Mouse (Mus musculus): ENCODE measurements at regions not wholly inside any gene's neighbourhood (a gene's known extent, or its start where the extent isn't known, plus 50 kb on each side); places are given as distances from the start of the nearest gene placed in this dataset.
A peak's percentile ranks its signal among the peaks of the same experiment; 100 is the strongest.

DNA sequence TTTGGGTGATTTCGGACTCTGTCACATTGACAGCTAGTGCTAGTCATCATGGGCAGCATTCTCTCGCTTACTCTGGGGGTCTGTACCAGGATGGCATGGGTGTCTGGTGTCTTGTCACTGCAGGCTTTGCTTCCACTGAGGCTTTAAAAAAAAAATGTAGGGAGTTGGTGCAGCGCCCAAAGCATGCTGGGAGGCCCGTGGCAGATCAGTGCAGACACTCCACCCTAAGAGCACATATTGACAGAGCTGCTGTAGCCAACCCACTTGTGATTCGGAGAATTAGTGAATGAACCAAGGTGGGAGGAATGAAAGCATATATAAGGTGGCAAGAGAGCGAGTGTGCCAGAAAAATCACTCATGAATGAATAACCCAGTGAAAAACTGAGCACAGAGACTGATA, 436.8 kb downstream of the Ptpru start:
- WGBS, result 85% methylated on average over 6 of the region's 6 CpGs
- Histone ChIP-seq H3K9ac (no peak overlapping the region), H3K4me2 (replicated peaks) (no peak overlapping the region), H3K36me3 (no peaks in the 10 kb centered on the region), H3K4me1 (peaks cover 10% of the 10 kb centered on the region; the same call in 1 of the 2 replicates), H3K27ac (replicated peaks) (no peak overlapping the region), H3K27me3 (no peaks in the 10 kb centered on the region), H3K4me3 (replicated peaks) (no peak overlapping the region), H3K9me3 (replicated peaks) (no peaks in the 10 kb centered on the region)
- no peak for ATAC-seq (ENCODE audit: insufficient number of reproducible peaks, low FRiP score, low TSS enrichment, low read depth)

DNA sequence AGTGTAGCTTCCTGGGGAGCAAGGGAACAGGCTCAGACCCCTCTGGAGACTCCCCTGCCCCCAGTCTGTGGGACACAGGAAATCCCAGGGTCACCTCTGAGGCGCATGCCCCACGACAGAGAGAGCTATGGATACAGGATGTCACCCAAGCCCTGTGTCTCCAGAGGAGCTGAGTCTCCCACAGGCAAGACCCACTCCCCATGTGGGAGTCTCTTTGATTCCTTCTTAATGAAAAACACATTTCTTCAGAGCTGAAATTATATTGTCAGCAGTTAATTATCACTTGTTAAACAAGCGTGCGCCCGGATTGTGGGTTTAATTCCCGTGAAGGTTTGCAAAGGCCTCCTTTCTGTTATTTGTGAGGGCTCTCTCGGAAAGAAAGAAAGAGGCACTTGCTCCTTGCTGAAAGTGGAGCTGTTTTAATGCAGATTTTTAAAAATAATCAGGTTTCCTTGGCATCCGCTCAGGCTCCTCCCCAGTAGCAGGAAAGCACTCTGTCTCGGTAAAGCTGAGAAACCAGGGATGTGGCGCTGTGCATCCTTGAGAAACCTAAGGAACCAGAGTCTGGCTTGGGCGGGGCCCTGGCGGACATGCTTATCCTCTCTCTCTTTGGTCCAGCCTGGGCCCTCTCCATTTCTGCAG, 432.6 kb downstream of the Ptpru start:
- WGBS, result 35% methylated on average over 12 of the region's 12 CpGs
- Histone ChIP-seq H3K27ac (replicated peaks) (no peak overlapping the region), H3K27me3 (no peaks in the 10 kb centered on the region), H3K4me1 (peaks cover 23% of the 10 kb centered on the region; the same call in 1 of the 2 replicates), H3K9me3 (replicated peaks) (no peaks in the 10 kb centered on the region), H3K9ac (no peak overlapping the region), H3K4me2 (replicated peaks) (no peak overlapping the region), H3K36me3 (no peaks in the 10 kb centered on the region), H3K4me3 (replicated peaks) (no peak overlapping the region)
- ATAC-seq (ENCODE audit: insufficient number of reproducible peaks, low FRiP score, low TSS enrichment, low read depth), result no peak

DNA sequence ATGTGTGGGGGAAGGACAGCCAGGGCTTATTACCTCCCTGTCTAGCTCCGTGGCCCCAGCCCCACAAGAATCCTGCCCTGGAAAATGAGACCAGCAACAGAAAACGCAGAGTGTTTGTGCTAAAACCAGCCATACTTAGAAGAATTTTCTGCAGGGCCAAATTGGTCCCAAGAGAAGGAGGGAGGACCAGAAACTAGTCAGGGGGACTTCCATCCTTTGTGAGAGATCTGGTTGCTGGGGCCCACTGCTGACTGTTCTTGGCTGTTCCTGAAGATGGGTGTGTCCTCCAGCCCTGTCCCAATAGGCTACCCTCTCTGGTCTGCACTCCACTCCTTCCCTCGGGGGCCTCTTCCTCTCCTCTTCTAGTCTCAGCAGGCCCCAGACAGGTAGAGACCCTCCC, 430.6 kb downstream of the Ptpru start:
- H3K27ac ChIP-seq (replicated peaks), result 0 out of 2 replicates have a peak overlapping the region, but pooled peaks have one; percentile 17
- no peak overlapping the region for H3K4me3 ChIP-seq (replicated peaks)
- H3K27me3 ChIP-seq, result no peaks in the 10 kb centered on the region
- WGBS, result 33% methylated on average over 3 of the region's 3 CpGs
- H3K4me2 ChIP-seq (replicated peaks), result no peak overlapping the region
- no peaks in the 10 kb centered on the region for H3K9me3 ChIP-seq (replicated peaks)
- H3K4me1 ChIP-seq, result peaks cover 23% of the 10 kb centered on the region; the same call in 1 of the 2 replicates
- H3K36me3 ChIP-seq, result no peaks in the 10 kb centered on the region
- H3K9ac ChIP-seq, result no peak overlapping the region
- no peak for ATAC-seq (ENCODE audit: insufficient number of reproducible peaks, low FRiP score, low TSS enrichment, low read depth)

DNA sequence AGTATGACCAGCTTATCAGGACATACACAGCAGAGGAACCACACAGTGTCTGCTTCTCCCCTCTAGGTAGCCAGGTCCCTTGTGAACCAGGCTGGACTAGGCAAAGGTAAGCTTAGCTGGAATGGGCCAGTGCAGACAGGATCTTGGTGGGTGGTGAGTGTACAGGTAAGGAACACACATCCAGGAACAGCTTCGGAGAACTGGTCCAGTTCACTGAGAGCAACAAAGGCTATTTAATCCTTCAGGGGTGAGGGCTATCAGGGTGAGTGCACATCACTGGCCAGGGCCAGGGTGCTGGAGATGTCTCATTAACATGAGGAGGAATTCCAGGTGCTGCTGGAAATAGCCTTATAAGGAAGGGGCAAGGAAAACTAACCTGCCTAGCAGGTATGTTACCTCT, 429.4 kb downstream of the Ptpru start:
- Histone ChIP-seq H3K9ac (no peak overlapping the region), H3K4me3 (replicated peaks) (no peak overlapping the region), H3K27me3 (peaks cover 2% of the 10 kb centered on the region; the same call in 1 of the 2 replicates), H3K4me1 (peaks cover 23% of the 10 kb centered on the region; the same call in 1 of the 2 replicates), H3K36me3 (no peaks in the 10 kb centered on the region), H3K27ac (replicated peaks) (no peak overlapping the region), H3K4me2 (replicated peaks) (no peak overlapping the region), H3K9me3 (replicated peaks) (no peaks in the 10 kb centered on the region)
- WGBS, result 62% methylated on average over 1 of the region's 1 CpGs
- ATAC-seq (ENCODE audit: insufficient number of reproducible peaks, low FRiP score, low TSS enrichment, low read depth), result no peak

DNA sequence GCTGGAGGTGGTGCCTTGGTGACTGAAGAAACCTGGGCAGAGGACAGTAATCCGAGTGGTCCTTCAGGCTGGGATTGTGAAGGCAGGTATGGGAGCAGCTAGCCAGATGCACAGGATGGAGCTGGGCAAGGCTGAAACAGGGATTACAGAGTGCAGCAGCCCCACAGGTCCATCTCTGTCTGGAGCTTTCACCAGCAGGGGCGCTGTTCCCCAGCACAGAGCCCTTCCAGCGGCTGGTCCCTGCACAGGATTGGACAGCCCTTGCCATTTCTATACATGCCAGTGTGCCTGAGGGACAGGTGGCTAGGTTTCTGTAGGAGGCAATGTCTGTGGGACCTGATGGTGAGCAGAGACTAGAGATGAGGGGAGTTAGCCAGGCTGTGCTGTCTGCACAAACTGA, 428.3 kb downstream of the Ptpru start:
- no peak overlapping the region for H3K4me2 ChIP-seq (replicated peaks)
- H3K9me3 ChIP-seq (replicated peaks), result no peaks in the 10 kb centered on the region
- no peak overlapping the region for H3K27ac ChIP-seq (replicated peaks)
- no peaks in the 10 kb centered on the region for H3K36me3 ChIP-seq
- H3K27me3 ChIP-seq, result peaks cover 8% of the 10 kb centered on the region; the same call in 1 of the 2 replicates
- H3K9ac ChIP-seq, result no peak overlapping the region
- ATAC-seq (ENCODE audit: insufficient number of reproducible peaks, low FRiP score, low TSS enrichment, low read depth), result no peak
- no peak overlapping the region for H3K4me3 ChIP-seq (replicated peaks)
- H3K4me1 ChIP-seq, result peaks cover 23% of the 10 kb centered on the region; the same call in 1 of the 2 replicates
- 34% methylated on average over 3 of the region's 3 CpGs for WGBS

DNA sequence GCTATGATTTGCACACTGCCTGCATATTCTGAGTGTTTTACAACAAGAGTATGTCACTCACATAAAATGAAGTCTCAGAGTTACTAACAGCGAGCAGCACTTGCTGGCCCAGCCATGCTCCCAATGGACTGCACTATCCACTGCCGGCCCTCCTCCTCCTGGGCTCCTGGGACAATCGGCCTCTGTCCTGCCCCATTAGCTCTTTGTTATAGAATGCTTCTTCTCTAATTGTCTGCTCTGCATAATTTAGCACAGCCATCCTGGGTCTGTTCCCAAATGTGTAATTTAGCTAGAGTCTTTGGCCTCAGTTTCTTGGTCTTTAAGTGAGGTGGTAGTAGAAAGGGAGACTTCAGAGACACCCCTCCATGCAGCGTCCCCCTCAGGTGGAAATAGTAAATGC, 426.2 kb downstream of the Ptpru start:
- ATAC-seq (ENCODE audit: insufficient number of reproducible peaks, low FRiP score, low TSS enrichment, low read depth), result no peak
- WGBS, result 57% methylated on average over 4 of the region's 4 CpGs
- Histone ChIP-seq H3K27me3 (peaks cover 8% of the 10 kb centered on the region; the same call in 1 of the 2 replicates), H3K4me2 (replicated peaks) (no peak overlapping the region), H3K9me3 (replicated peaks) (no peaks in the 10 kb centered on the region), H3K9ac (no peak overlapping the region), H3K4me3 (replicated peaks) (no peak overlapping the region), H3K27ac (replicated peaks) (no peak overlapping the region), H3K4me1 (peaks cover 10% of the 10 kb centered on the region; the same call in 1 of the 2 replicates), H3K36me3 (no peaks in the 10 kb centered on the region)

DNA sequence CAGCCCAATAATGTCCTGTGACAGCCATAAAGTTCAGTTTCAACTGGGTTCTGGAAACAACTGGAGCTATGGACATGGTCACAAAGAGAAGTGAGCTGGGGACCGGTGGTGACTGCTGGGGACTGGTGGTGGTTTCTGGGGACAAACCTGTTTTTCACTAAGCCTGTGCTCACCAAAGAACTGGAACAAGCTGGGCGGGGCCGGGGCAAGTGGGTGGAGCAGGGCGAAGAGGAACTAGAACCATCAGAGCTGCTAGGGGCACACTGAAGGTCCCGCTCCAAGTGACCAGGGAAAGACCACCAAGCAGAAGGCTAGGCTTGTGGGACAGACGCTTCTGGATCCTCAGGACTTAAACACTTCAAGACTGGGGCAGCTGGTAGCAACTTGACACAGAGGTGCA, 424.7 kb downstream of the Ptpru start:
- Histone ChIP-seq H3K9ac (no peak overlapping the region), H3K36me3 (no peaks in the 10 kb centered on the region), H3K27me3 (peaks cover 8% of the 10 kb centered on the region; the same call in 1 of the 2 replicates), H3K27ac (replicated peaks) (no peak overlapping the region), H3K9me3 (replicated peaks) (no peaks in the 10 kb centered on the region), H3K4me3 (replicated peaks) (no peak overlapping the region), H3K4me2 (replicated peaks) (no peak overlapping the region), H3K4me1 (no peaks in the 10 kb centered on the region)
- 70% methylated on average over 6 of the region's 6 CpGs for WGBS
- no peak for ATAC-seq (ENCODE audit: insufficient number of reproducible peaks, low FRiP score, low TSS enrichment, low read depth)

DNA sequence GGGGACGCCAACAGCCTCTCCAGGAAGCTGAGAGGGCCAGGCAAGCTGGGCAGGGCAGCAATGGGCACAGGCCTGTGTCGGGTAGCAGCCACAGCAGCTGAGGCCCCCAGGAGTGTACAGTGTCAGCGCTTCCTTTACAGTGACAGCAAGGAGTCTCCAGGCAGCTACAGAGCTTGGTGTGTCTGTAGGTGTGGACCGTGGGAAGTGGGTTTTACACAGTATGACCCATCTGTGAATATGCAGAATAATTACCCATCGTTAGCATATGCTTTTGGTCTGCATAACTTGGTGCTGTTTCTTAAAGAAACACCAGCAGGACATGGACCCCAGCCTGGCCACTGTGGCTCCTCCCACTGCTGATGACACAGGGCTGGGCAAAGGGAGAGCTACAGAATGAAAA, 422.6 kb downstream of the Ptpru start:
- WGBS, result 71% methylated on average over 5 of the region's 5 CpGs
- Histone ChIP-seq H3K4me2 (replicated peaks) (no peak overlapping the region), H3K27me3 (peaks cover 8% of the 10 kb centered on the region; the same call in 1 of the 2 replicates), H3K9ac (no peak overlapping the region), H3K9me3 (replicated peaks) (no peaks in the 10 kb centered on the region), H3K4me3 (replicated peaks) (no peak overlapping the region), H3K36me3 (no peaks in the 10 kb centered on the region), H3K27ac (replicated peaks) (no peak overlapping the region), H3K4me1 (no peaks in the 10 kb centered on the region)
- no peak for ATAC-seq (ENCODE audit: insufficient number of reproducible peaks, low FRiP score, low TSS enrichment, low read depth)

DNA sequence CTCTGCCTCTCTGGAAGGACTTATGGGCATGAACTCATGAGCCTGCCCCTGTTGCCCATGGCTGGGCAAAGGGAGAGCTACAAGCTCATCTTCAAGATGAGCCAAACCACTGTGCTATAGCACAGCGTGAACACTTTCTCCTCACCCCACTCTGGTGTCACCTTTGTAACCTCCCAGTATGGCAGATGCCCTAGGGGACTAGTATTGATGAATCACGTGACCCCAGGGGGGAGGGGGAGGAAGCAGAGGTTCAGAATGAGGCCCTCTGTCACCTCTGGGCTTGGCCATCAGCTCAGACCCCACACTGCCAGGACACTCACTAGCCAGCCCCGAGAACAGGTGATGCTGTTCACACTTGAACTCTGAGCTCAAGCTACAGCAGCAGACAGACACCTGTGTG, 421.9 kb downstream of the Ptpru start:
- Histone ChIP-seq H3K9me3 (replicated peaks) (no peaks in the 10 kb centered on the region), H3K4me2 (replicated peaks) (no peak overlapping the region), H3K36me3 (no peaks in the 10 kb centered on the region), H3K4me3 (replicated peaks) (no peak overlapping the region), H3K27me3 (peaks cover 8% of the 10 kb centered on the region; the same call in 1 of the 2 replicates), H3K27ac (replicated peaks) (no peak overlapping the region), H3K9ac (no peak overlapping the region), H3K4me1 (no peaks in the 10 kb centered on the region)
- no peak for ATAC-seq (ENCODE audit: insufficient number of reproducible peaks, low FRiP score, low TSS enrichment, low read depth)
- 43% methylated on average over 3 of the region's 3 CpGs for WGBS

DNA sequence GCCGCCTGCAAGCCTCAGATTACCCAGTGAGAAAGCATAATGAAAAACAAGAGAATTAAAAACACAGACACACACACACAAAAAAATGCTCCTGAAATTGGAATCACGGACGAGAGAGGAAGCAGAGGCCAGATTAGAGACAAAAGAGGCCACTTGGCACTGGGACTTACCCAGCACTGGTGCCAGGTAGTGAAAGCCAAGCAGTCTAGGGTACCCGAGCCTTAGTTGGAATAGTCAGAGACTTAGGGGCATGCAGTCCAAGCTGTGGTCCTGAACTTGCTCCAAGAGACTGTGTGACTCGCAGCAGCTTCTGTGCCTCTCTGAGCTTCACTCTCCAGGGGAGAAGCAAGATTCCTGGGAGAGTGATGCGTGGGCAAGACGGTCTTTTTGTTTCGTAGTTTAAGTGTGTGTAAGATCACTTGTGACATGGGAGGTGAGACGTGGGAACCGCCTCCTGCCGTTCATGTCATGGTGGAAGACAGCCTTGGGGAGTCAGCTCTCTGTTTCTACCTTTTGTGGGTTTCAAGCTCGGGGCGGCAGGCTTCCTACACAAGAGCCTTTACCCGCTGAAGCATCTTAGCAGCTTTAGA, 420.8 kb downstream of the Ptpru start:
- Histone ChIP-seq H3K4me1 (no peaks in the 10 kb centered on the region), H3K9ac (no peak overlapping the region), H3K36me3 (no peaks in the 10 kb centered on the region), H3K4me3 (replicated peaks) (no peak overlapping the region), H3K27me3 (peaks cover 8% of the 10 kb centered on the region; the same call in 1 of the 2 replicates), H3K9me3 (replicated peaks) (no peaks in the 10 kb centered on the region), H3K27ac (replicated peaks) (no peak overlapping the region), H3K4me2 (replicated peaks) (no peak overlapping the region)
- WGBS, result 67% methylated on average over 14 of the region's 14 CpGs
- no peak for ATAC-seq (ENCODE audit: insufficient number of reproducible peaks, low FRiP score, low TSS enrichment, low read depth)

DNA sequence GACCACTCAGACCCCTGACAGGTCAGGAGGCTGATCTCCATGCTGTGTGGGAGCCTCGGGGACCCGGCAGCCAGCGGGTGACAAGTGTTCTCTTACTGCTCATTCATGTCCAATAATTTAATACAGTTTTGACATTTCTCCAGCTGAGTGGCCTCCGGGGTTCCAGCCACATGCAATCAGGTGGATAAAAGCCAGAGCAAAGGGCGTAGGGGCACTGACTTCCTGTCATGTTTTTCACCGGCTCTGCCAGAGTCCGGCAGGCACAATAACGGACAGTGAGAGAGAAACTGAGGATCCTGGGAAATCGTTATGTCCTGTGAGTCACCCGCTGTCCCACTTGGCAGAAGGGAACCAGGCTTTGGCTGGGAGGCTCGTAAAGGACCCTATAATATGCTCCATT, 412.8 kb downstream of the Ptpru start:
- no peak for ATAC-seq (ENCODE audit: insufficient number of reproducible peaks, low FRiP score, low TSS enrichment, low read depth)
- 57% methylated on average over 11 of the region's 11 CpGs for WGBS

DNA sequence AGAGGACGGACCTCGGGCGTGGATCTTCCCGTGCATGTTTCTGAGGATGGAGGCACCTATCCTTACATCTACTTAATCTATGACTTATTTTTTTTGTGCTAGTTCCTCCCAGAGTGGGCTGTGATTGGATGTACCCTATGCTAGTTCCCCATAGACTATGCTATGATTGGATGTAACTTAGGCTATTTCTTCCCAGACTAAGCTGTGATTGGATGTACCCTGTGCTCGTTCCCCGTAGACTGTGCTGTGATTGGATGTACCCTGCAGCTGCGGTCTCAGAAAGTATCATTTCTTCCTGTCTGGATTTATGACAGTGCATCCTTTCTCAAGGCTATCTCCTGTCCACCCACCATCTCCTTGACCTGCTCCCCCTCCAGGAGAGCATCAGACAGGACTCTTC, 410.2 kb downstream of the Ptpru start:
- 94% methylated on average over 7 of the region's 7 CpGs for WGBS
- Histone ChIP-seq H3K4me3 (replicated peaks) (no peak overlapping the region), H3K4me1 (no peaks in the 10 kb centered on the region), H3K9me3 (replicated peaks) (no peaks in the 10 kb centered on the region), H3K36me3 (no peaks in the 10 kb centered on the region), H3K27ac (replicated peaks) (no peak overlapping the region), H3K4me2 (replicated peaks) (no peak overlapping the region), H3K9ac (no peak overlapping the region), H3K27me3 (0 out of 2 replicates have a peak, but pooled peaks cover 4% of the 10 kb centered on the region)
- no peak for ATAC-seq (ENCODE audit: insufficient number of reproducible peaks, low FRiP score, low TSS enrichment, low read depth)

More for the DNA sequence above, 412.8 kb downstream of the Ptpru start:
- H3K36me3 ChIP-seq, result no peaks in the 10 kb centered on the region
- H3K9me3 ChIP-seq (replicated peaks), result no peaks in the 10 kb centered on the region
- no peak overlapping the region for H3K27ac ChIP-seq (replicated peaks)
- H3K9ac ChIP-seq, result no peak overlapping the region
- no peaks in the 10 kb centered on the region for H3K4me1 ChIP-seq
- no peak overlapping the region for H3K4me3 ChIP-seq (replicated peaks)
- no peak overlapping the region for H3K4me2 ChIP-seq (replicated peaks)
- 0 out of 2 replicates have a peak, but pooled peaks cover 4% of the 10 kb centered on the region for H3K27me3 ChIP-seq
